Mouse (Mus musculus) intestine, embryonic 16.5 days (tissue): ENCODE measurements at regions not wholly inside any gene's neighbourhood (a gene's known extent, or its start where the extent isn't known, plus 50 kb on each side); places are given as distances from the start of the nearest gene placed in this dataset.

Experiments used
- ATAC-seq: fragments of 200-750 bp; cut with Nextera tagmentation; 2 replicates; pipeline ENCODE4 v1.8.0; 2017; ENCODE audit warnings: moderate TSS enrichment, moderate library complexity
- H3K27ac ChIP-seq: fragments of 300-500 bp; sonication (generic); 2 replicates; pipeline ENCODE4 v1.5.1; 2014; ENCODE audit warnings: mild to moderate bottlenecking, low read length
- H3K27me3 ChIP-seq: fragments of 300-500 bp; sonication (generic); replicated peaks from 2 replicates; pipeline ENCODE4 v1.6.1; 2014; ENCODE audit warnings: low read length, control low read depth, mixed read lengths; ENCODE audit not compliant: control insufficient read depth, insufficient read depth
- H3K36me3 ChIP-seq: fragments of 300-500 bp; sonication (generic); 2 replicates; pipeline ENCODE4 v1.6.1; 2014; ENCODE audit warnings: low read length, control low read depth; ENCODE audit not compliant: control insufficient read depth, insufficient read depth
- H3K4me1 ChIP-seq: fragments of 300-500 bp; sonication (generic); 2 replicates; pipeline ENCODE4 v1.6.1; 2014; ENCODE audit warnings: low read length, control low read depth, mixed read lengths; ENCODE audit not compliant: control insufficient read depth, insufficient read depth
- H3K4me2 ChIP-seq: fragments of 300-500 bp; sonication (generic); 2 replicates; pipeline ENCODE4 v1.6.1; 2014; ENCODE audit warnings: low read depth, low read length, control low read depth
- H3K4me3 ChIP-seq: fragments of 300-500 bp; sonication (generic); 2 replicates; pipeline ENCODE4 v1.5.1; 2014; ENCODE audit warnings: mild to moderate bottlenecking, low read length
- H3K9ac ChIP-seq: fragments of 300-500 bp; sonication (generic); 2 replicates; pipeline ENCODE4 v1.6.1; 2014; ENCODE audit warnings: low read depth, low read length
- H3K9me3 ChIP-seq: fragments of 300-500 bp; sonication (generic); 2 replicates; pipeline ENCODE4 v1.6.1; 2016; ENCODE audit warnings: low read length, control low read depth; ENCODE audit not compliant: control insufficient read depth
- WGBS: fragments of 180-500 bp; shearing (Covaris S2); extraction: QIAGEN DNeasy Blood & Tissue Kit; methylation state at CpG from one replicate; pipeline ENCODE4 v1.1.7; 2014; 5-methylcytosine and 5-hydroxymethylcytosine counted together

DNA sequence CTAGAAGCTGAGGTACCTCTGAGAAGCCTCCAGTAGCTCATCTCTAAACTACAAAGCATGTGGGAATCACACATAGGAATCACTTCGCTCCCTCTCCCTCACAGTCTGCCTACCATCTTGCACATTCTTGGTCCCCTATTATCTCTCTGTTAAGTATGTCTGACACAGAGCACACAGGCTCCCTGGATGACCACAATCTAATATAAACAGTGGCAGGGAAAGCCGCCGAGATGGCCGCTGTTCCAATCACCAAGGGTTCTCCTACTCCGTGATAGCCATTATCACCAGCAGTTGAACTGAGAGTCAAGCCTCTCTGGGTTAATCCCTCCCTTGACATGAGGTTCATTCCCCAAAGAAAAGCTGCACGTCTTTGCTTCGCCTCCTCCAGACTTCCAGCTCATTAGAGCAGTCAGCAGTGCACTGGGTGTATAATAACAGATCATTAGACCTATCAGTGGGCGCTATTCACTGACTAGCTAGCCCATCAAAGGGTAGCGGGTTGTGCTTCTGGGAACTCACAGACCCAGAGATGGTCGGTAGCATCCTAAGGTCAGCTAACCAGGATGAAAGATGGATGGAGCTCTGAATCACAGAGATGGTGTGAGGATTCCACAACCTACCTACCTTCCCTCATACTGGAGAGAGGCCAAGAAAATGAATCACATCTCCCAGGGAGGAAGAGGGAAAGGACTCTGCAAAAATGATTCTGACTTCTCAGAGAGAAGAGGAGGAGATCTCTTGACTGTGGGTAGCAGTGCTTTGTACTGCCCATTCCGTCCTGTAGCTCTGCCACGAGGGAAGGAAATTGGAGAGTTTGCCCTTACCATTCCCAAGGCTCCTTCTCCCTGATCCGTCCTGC, 130.9 kb downstream of the Hs3st3b1 start:
- ATAC-seq: no peak
- H3K27ac ChIP-seq: no peak overlapping the region
- no peak overlapping the region for H3K9ac ChIP-seq
- H3K9me3 ChIP-seq: no peaks in the 10 kb centered on the region
- no peak overlapping the region for H3K4me2 ChIP-seq
- WGBS: 53% methylated on average over 13 of the region's 13 CpGs
- H3K36me3 ChIP-seq: no peaks in the 10 kb centered on the region
- no peak overlapping the region for H3K4me3 ChIP-seq
- H3K4me1 ChIP-seq: no peaks in the 10 kb centered on the region; the same call in 1 of the 2 replicates
- 0 out of 2 replicates have a peak, but pooled peaks cover 2% of the 10 kb centered on the region for H3K27me3 ChIP-seq

DNA sequence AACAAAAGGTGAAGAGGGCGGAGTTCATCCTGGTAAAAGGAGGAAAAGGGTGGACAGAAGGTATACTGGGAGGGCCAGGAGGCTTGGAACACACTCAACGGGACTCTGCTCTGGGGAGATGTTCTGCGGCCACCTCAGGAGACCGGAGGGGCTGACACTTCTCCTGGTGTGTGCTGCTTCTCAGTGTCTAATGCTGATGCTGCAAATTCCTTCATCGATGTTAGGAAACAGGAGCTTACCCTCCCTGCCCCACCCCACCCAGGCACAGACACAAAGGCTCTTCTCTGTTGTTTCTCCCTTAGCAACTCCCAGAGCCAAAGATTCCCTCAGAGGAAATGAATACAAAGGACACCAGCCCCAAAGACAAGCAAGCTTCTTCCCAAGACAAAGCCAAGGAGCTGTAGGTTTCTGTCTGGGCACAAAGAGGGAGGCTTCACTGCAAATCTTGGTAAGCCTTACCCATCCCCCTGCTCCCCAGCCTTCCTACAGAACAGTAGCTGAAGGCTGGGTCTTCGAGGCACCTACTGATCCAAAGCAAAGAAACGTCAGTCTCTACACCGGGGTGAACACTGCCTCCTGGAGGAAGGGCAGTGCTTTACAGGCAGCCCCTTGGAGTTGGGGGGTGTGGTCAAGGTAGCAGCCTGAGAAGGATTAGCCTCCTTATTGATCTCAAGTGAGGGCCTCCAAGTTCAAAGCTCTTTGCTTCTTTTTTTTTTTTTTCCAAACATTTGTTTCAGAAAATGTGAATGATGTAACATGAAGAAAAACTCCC, 128.2 kb downstream of the Hs3st3b1 start:
- Histone ChIP-seq H3K36me3 (no peaks in the 10 kb centered on the region), H3K4me3 (no peak overlapping the region), H3K27me3 (0 out of 2 replicates have a peak, but pooled peaks cover 2% of the 10 kb centered on the region), H3K4me1 (no peaks in the 10 kb centered on the region; the same call in 1 of the 2 replicates), H3K4me2 (no peak overlapping the region), H3K9me3 (no peaks in the 10 kb centered on the region), H3K9ac (no peak overlapping the region), H3K27ac (no peak overlapping the region)
- WGBS: 76% methylated on average over 8 of the region's 8 CpGs
- ATAC-seq: no peak

DNA sequence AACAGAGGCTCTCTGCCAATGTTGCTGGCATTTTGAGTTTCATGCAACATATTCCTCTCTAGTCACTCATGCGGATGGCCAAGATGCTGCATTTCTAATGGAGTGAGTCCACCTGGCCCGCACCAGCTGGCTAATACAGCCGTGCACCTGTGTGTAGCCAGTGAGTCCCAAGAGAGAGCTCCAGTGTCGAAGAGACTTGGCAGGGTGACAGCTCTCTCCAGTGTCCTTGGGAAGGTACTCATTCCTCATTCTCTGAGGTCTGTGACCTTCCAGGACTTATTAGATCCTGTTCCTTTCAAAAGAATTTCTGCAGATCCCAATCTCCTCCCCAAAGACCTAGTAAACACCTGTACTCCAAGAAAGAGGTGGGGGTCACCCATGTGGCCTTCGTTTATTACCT, 109.9 kb downstream of the Hs3st3b1 start:
- Histone ChIP-seq H3K27ac (no peak overlapping the region), H3K9me3 (no peaks in the 10 kb centered on the region), H3K4me2 (no peak overlapping the region), H3K36me3 (no peaks in the 10 kb centered on the region), H3K27me3 (no peaks in the 10 kb centered on the region), H3K4me3 (no peak overlapping the region), H3K9ac (no peak overlapping the region), H3K4me1 (no peaks in the 10 kb centered on the region)
- 74% methylated on average over 5 of the region's 5 CpGs for WGBS
- ATAC-seq: no peak

DNA sequence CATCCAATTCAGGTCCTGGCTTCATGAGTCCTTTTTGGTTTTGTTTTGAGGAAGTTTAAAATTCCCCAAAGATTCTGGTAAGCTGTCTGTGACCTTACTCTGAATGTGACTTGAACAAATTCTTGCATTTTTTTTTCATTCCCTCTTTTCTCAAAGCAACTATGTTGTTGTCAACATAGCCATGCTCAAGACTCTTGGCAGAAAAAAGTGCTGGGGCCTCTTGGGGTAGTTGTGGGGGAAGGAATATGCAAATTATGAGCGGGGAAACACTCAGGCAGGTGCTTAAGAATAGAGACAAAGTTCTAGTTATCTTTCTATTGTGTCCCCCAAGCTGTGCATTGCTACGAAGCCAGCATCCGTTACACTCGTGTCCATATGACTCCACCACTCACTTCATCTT, 99.2 kb downstream of the Hs3st3b1 start:
- no peaks in the 10 kb centered on the region for H3K4me1 ChIP-seq
- no peaks in the 10 kb centered on the region for H3K36me3 ChIP-seq
- no peaks in the 10 kb centered on the region for H3K9me3 ChIP-seq
- WGBS: 86% methylated on average over 4 of the region's 4 CpGs
- no peak overlapping the region for H3K27ac ChIP-seq
- no peak for ATAC-seq
- no peak overlapping the region for H3K9ac ChIP-seq
- H3K4me3 ChIP-seq: no peak overlapping the region
- H3K4me2 ChIP-seq: no peak overlapping the region
- no peaks in the 10 kb centered on the region for H3K27me3 ChIP-seq

DNA sequence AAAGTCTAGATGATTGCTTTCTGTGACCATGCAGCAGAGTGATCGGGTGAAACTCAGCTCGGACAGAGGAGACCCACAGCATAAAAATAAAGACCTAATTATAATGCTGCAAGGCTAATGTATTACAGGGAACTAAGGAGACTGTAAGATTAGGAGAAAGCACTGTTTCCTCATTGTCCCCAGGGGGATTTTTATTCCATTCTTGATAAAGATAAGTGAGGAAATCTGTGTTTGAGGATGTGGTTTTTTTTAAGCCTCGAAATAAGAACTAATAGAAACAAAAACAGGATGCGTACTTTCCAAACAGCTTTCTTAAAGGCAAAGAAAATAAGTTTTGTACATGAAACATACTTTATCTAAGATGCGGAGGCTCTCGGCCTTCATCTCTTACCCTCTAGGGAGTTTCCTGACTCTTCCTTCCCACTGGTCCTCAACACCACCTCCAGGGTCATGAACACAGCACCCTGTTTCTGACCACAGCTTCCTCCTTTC, 94.8 kb downstream of the Hs3st3b1 start:
- 78% methylated on average over 6 of the region's 6 CpGs for WGBS
- Histone ChIP-seq H3K4me3 (no peak overlapping the region), H3K4me1 (no peaks in the 10 kb centered on the region), H3K9ac (no peak overlapping the region), H3K9me3 (no peaks in the 10 kb centered on the region), H3K27me3 (no peaks in the 10 kb centered on the region), H3K4me2 (no peak overlapping the region), H3K36me3 (no peaks in the 10 kb centered on the region), H3K27ac (no peak overlapping the region)
- ATAC-seq: no peak

DNA sequence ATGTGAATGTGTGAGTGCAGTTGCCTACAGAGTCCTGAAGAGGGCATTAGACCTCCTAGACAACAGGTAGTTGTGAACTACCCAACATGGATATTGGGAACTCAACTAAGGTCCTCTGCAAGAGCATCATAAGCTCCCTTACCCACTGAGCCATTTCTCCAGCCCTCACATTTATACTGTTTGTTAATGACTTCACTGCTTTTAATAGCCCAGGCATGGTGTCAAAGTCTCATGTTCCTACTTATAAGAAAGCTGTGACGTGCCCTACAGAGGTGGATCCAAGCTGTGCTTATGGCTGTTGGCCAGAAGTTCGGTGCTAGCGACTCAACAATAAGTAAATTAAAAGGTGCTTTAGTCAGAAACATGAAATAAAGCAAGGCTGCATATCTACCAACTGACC, 88.6 kb downstream of the Hs3st3b1 start:
- no peaks in the 10 kb centered on the region for H3K4me1 ChIP-seq
- H3K27me3 ChIP-seq: no peaks in the 10 kb centered on the region
- H3K9me3 ChIP-seq: no peaks in the 10 kb centered on the region
- 77% methylated on average over 3 of the region's 3 CpGs for WGBS
- H3K4me3 ChIP-seq: no peak overlapping the region
- H3K36me3 ChIP-seq: no peaks in the 10 kb centered on the region
- H3K4me2 ChIP-seq: no peak overlapping the region
- no peak for ATAC-seq
- no peak overlapping the region for H3K9ac ChIP-seq
- no peak overlapping the region for H3K27ac ChIP-seq

DNA sequence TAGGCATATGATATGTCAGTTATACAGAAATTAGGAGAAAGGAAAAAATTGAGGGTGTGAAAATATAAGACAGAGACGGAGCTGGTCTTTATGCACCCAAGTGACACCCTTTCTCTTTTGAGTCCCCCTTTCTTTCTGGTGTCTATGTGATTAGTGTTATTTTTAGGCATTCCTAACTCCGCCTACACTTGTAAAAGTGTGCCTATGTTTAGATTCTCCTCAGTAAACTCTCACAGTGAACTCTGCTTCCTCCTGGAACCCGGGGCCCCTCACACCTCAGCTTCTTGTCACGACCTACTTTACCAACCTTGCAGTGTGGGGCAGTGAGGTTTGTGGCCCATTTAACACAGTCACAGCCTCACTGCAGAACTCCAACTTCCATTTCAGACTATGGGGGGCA, 88.0 kb downstream of the Hs3st3b1 start:
- Histone ChIP-seq H3K36me3 (no peaks in the 10 kb centered on the region), H3K4me1 (no peaks in the 10 kb centered on the region), H3K4me2 (no peak overlapping the region), H3K4me3 (no peak overlapping the region), H3K9ac (no peak overlapping the region), H3K9me3 (no peaks in the 10 kb centered on the region), H3K27ac (no peak overlapping the region), H3K27me3 (no peaks in the 10 kb centered on the region)
- ATAC-seq: no peak
- 44% methylated on average over 4 of the region's 4 CpGs for WGBS

DNA sequence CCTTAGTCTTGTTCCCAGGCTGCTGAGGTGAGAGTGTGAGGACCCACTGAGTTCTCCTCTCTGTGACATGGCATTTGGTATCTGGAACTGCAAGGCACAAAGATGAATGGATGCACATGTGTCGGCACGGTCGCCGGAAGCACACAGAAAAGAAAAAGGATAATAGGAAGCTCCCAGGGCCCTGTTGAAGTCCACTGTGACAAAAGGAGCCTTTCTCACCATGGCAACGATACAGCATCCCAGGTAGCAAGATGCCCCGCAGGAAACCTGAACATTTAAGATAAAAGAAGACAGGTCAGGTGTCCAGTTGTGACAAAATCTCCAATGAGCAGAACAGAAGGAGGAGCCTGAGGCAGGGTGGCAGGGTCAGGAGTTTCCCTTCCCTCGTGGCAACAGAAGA, 87.5 kb downstream of the Hs3st3b1 start:
- H3K27ac ChIP-seq: no peak overlapping the region
- no peaks in the 10 kb centered on the region for H3K27me3 ChIP-seq
- 69% methylated on average over 7 of the region's 7 CpGs for WGBS
- H3K4me1 ChIP-seq: no peaks in the 10 kb centered on the region
- H3K9me3 ChIP-seq: no peaks in the 10 kb centered on the region
- H3K36me3 ChIP-seq: no peaks in the 10 kb centered on the region
- H3K4me2 ChIP-seq: no peak overlapping the region
- no peak overlapping the region for H3K9ac ChIP-seq
- ATAC-seq: no peak
- no peak overlapping the region for H3K4me3 ChIP-seq
